Mouse (Mus musculus) forebrain, embryonic 11.5 days (tissue): ENCODE measurements around the gene Dgat2. TPM values are rescaled to one million over a fixed set of nuclear protein-coding genes. Genes with fewer than 3 reads are reported as not detected.

Source experiments
- ATAC-seq: fragments of 200-750 bp; cut with Nextera tagmentation; replicated peaks from 2 replicates; pipeline ENCODE4 v1.8.0; 2017; ENCODE audit warnings: moderate TSS enrichment; ENCODE audit not compliant: low FRiP score
- DNase-seq: peaks from one replicate; pipeline ENCODE4 v3.0.0-alpha.2; 2017; ENCODE audit warnings: low spot score
- H3K27ac ChIP-seq: fragments of 300-500 bp; sonication (generic); 2 replicates; pipeline ENCODE4 v1.5.1; 2014; ENCODE audit warnings: low read depth, low read length
- H3K27me3 ChIP-seq: fragments of 300-500 bp; sonication (generic); 2 replicates; pipeline ENCODE4 v1.6.1; 2014; ENCODE audit warnings: mild to moderate bottlenecking, low read length, mixed read lengths; ENCODE audit not compliant: control insufficient read depth, insufficient read depth
- H3K36me3 ChIP-seq: fragments of 300-500 bp; sonication (generic); 2 replicates; pipeline ENCODE4 v1.6.1; 2014; ENCODE audit warnings: mild to moderate bottlenecking, low read length, moderate library complexity, mixed read lengths; ENCODE audit not compliant: control insufficient read depth, insufficient read depth
- H3K4me1 ChIP-seq: fragments of 300-500 bp; sonication (generic); replicated peaks from 2 replicates; pipeline ENCODE4 v1.6.1; 2014; ENCODE audit warnings: low read length, mixed read lengths; ENCODE audit not compliant: control insufficient read depth, insufficient read depth
- H3K4me2 ChIP-seq: fragments of 300-500 bp; sonication (generic); 2 replicates; pipeline ENCODE4 v1.6.1; 2014; ENCODE audit warnings: low read depth, mild to moderate bottlenecking, low read length, moderate library complexity, mixed read lengths; ENCODE audit not compliant: severe bottlenecking
- H3K4me3 ChIP-seq: fragments of 300-500 bp; sonication (generic); 2 replicates; pipeline ENCODE4 v1.5.1; 2014; ENCODE audit warnings: low read depth, low read length
- H3K9ac ChIP-seq: fragments of 300-500 bp; sonication (generic); 2 replicates; pipeline ENCODE4 v1.6.1; 2014; ENCODE audit warnings: low read length
- H3K9me3 ChIP-seq: fragments of 300-500 bp; sonication (generic); 2 replicates; pipeline ENCODE4 v1.6.1; 2016; ENCODE audit warnings: low read length, mixed read lengths; ENCODE audit not compliant: control insufficient read depth
- WGBS: fragments of 180-500 bp; shearing (Covaris S2); extraction: QIAGEN DNeasy Blood & Tissue Kit; methylation state at CpG from one replicate; pipeline ENCODE4 v1.1.7; 2014; 5-methylcytosine and 5-hydroxymethylcytosine counted together
- polyA plus RNA-seq: library from polyadenylated mRNA; unstranded; fragments of >200 nt; fragmentation: Nextera tagmentation; extraction: Ambion mirVana; gene quantifications from 2 replicates; pipeline ENCODE4 v1.2.1, GENCODE M21; 2014

The Dgat2 gene
- polyA plus RNA-seq, 1 experiment from 2014 or later = 9.2 TPM

- Histone ChIP-seq H3K4me1 (no peaks in the 10 kb centered on the region; the same call in 1 of the 2 replicates), H3K27ac (no peak overlapping the region), H3K9ac (no peak overlapping the region), H3K4me3 (no peak overlapping the region), H3K4me2 (no peak overlapping the region), H3K27me3 (no peaks in the 10 kb centered on the region), H3K36me3 (no peaks in the 10 kb centered on the region), H3K9me3 (no peaks in the 10 kb centered on the region)
- DNase-seq (no peak), ATAC-seq (no peak)
- 63% methylated on average over 7 of the region's 7 CpGs for WGBS
Observed at GRCm38 (mm10) chr7:99224225-99224624, 41.7 kb upstream of the Dgat2 start.

DNA sequence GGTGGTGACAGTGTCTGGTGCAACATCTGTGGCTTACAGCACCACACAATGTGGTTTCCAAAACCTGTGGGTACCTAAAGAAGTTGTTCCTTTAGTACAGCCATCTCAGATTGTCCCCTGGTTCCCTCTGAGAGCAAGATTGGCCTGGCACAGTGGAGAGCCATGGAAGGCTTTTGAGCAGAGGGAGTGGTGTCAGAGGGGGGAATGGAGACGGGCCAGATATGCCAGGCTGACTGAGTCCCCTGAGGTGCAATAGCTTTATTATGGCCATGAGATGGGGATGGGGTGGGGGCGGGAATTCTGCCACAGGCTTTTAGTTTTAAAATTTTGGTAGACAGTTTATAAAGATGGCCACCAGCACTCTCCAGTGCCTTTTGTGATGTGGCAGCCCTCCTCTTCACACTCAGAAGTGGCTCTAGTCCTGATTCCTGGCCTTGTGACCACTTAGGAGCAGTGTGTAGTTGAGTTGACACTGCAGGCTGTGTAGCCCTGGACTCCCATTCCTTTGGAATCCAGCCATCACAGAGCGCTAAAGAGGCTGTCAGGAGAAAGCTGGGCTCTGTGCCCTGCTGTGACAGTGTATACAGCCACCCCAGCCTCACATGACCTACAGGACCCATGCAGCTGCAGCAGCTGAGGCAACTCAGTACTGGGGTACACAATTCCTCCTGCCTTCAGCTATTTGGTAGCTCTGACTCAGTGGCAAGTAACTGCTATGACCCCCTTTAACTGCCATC, 35.0 kb upstream of the Dgat2 start:
- no peak for DNase-seq
- Histone ChIP-seq H3K27me3 (no peaks in the 10 kb centered on the region), H3K4me3 (no peak overlapping the region), H3K9ac (no peak overlapping the region), H3K27ac (no peak overlapping the region), H3K36me3 (no peaks in the 10 kb centered on the region), H3K4me2 (no peak overlapping the region), H3K9me3 (no peaks in the 10 kb centered on the region), H3K4me1 (no peaks in the 10 kb centered on the region; the same call in 1 of the 2 replicates)
- 74% methylated on average over 3 of the region's 3 CpGs for WGBS
- ATAC-seq = no peak

- H3K27ac ChIP-seq = no peak overlapping the region
Observed at GRCm38 (mm10) chr7:99215347-99215855, 32.9 kb upstream of the Dgat2 start.

DNA sequence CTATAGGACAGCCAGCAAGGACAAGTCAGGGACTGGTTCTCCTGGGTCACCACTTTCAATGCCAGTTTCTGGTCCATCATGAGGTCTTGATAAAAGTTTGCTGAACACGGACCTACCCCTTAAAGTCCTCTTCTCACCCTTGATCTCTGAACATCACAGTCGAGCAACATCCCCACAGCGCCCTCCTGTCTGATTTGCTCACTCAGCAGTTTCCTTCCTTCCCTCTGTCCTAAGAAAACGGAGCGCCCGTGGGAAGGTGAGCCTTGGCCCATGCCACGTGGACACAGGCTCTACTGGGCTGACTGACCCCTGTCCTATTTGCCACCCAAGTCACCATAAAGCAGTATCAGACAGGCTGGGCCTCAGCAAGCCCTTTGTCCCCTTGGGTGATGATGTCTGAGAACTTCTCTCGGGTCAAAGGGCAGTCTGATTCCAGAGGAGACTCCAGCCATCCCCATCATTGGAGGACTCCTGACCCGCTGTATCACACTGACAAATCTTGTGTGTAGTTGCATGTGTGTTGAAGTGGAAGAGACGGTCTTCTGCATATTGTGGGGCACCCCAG, 32.2 kb upstream of the Dgat2 start:
- ATAC-seq (no peak), DNase-seq (no peak)
- 81% methylated on average over 10 of the region's 10 CpGs for WGBS
- Histone ChIP-seq H3K4me2 (no peak overlapping the region), H3K4me1 (no peaks in the 10 kb centered on the region), H3K36me3 (no peaks in the 10 kb centered on the region), H3K9ac (no peak overlapping the region), H3K4me3 (no peak overlapping the region), H3K27ac (no peak overlapping the region), H3K9me3 (no peaks in the 10 kb centered on the region), H3K27me3 (no peaks in the 10 kb centered on the region)

More at GRCm38 (mm10) chr7:99215347-99215855, 32.9 kb upstream of the Dgat2 start:
- no peak for ATAC-seq
- 75% methylated on average over 8 of the region's 8 CpGs for WGBS
- Histone ChIP-seq H3K4me1 (no peaks in the 10 kb centered on the region; the same call in 1 of the 2 replicates), H3K9ac (no peak overlapping the region), H3K9me3 (no peaks in the 10 kb centered on the region), H3K36me3 (no peaks in the 10 kb centered on the region), H3K4me3 (no peak overlapping the region), H3K27me3 (no peaks in the 10 kb centered on the region), H3K4me2 (no peak overlapping the region)
- DNase-seq = no peak

DNA sequence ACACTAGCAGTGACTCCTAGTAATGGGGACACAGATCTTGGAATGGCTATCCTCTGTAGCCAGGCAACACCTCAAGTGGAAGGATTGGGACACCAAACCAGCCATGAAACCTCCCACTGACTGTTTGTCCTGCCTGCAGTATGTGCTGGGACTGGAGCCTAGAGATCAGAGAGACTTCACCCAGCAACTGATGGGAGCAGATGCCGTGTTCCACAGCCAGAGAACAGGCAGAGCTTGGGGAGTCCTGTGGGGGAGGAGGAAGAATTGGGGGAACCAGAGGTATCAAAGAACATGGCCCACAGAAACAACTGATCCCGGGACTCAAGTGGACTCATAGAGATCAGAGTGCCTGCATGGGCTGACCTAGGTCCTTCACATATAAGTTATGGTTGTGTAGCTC, 31.2 kb upstream of the Dgat2 start:
- DNase-seq (no peak), ATAC-seq (no peak)
- Histone ChIP-seq H3K4me1 (no peaks in the 10 kb centered on the region), H3K27ac (no peak overlapping the region), H3K9me3 (no peaks in the 10 kb centered on the region), H3K4me2 (no peak overlapping the region), H3K27me3 (no peaks in the 10 kb centered on the region), H3K36me3 (no peaks in the 10 kb centered on the region), H3K4me3 (no peak overlapping the region), H3K9ac (no peak overlapping the region)
- WGBS = 81% methylated on average over 2 of the region's 2 CpGs

GRCm38 (mm10) chr7:99213056-99213455, 30.5 kb upstream of the Dgat2 start:
- H3K4me3 ChIP-seq = no peak overlapping the region
- no peak overlapping the region for H3K9ac ChIP-seq
- no peak overlapping the region for H3K4me2 ChIP-seq
- no peak overlapping the region for H3K27ac ChIP-seq
- ATAC-seq = no peak
- no peaks in the 10 kb centered on the region for H3K27me3 ChIP-seq
- no peaks in the 10 kb centered on the region for H3K4me1 ChIP-seq
- H3K36me3 ChIP-seq = no peaks in the 10 kb centered on the region
- WGBS = 81% methylated on average over 1 of the region's 1 CpGs
- H3K9me3 ChIP-seq = no peaks in the 10 kb centered on the region
- no peak for DNase-seq

GRCm38 (mm10) chr7:99208704-99209103, 26.2 kb upstream of the Dgat2 start:
- WGBS = 94% methylated on average over 4 of the region's 4 CpGs
- Histone ChIP-seq H3K4me3 (no peak overlapping the region), H3K27ac (no peak overlapping the region), H3K36me3 (no peaks in the 10 kb centered on the region), H3K4me2 (no peak overlapping the region), H3K27me3 (no peaks in the 10 kb centered on the region), H3K9ac (no peak overlapping the region), H3K4me1 (no peaks in the 10 kb centered on the region), H3K9me3 (no peaks in the 10 kb centered on the region)
- ATAC-seq (no peak), DNase-seq (no peak)

GRCm38 (mm10) chr7:99206364-99206763, 23.8 kb upstream of the Dgat2 start:
- DNase-seq (no peak), ATAC-seq (no peak)
- Histone ChIP-seq H3K9ac (no peak overlapping the region), H3K27me3 (no peaks in the 10 kb centered on the region), H3K27ac (no peak overlapping the region), H3K4me3 (no peak overlapping the region), H3K4me1 (no peaks in the 10 kb centered on the region), H3K4me2 (no peak overlapping the region), H3K9me3 (no peaks in the 10 kb centered on the region), H3K36me3 (no peaks in the 10 kb centered on the region)
- WGBS = 85% methylated on average over 7 of the region's 7 CpGs

GRCm38 (mm10) chr7:99202163-99202562, 19.6 kb upstream of the Dgat2 start:
- ATAC-seq (no peak), DNase-seq (no peak)
- 88% methylated on average over 7 of the region's 7 CpGs for WGBS
- Histone ChIP-seq H3K4me3 (no peak overlapping the region), H3K27me3 (no peaks in the 10 kb centered on the region), H3K9me3 (no peaks in the 10 kb centered on the region), H3K4me1 (no peaks in the 10 kb centered on the region), H3K27ac (no peak overlapping the region), H3K9ac (no peak overlapping the region), H3K36me3 (no peaks in the 10 kb centered on the region), H3K4me2 (no peak overlapping the region)
